Mouse (Mus musculus) ES-Bruce4 (cell line): ENCODE data around the gene Tm4sf19.

ENCODE experiments used
- CTCF ChIP-seq: IDR thresholded peaks from one replicate; pipeline ENCODE4 v1.8.1; 2011; ENCODE audit warnings: low read depth, low read length
- EP300 ChIP-seq: IDR thresholded peaks from 2 replicates; pipeline ENCODE4 v1.6.1; 2011; ENCODE audit warnings: low read depth, low read length; ENCODE audit not compliant: insufficient read depth
- POLR2A ChIP-seq: IDR thresholded peaks from one replicate; pipeline ENCODE4 v1.8.1; 2011; ENCODE audit warnings: low read length; ENCODE audit not compliant: insufficient read depth

- TF ChIP-seq CTCF (no peak), POLR2A (no peak), EP300 (no peak)
Observed at GRCm38 (mm10) chr16:32446563-32447138, 46.3 kb downstream of the Tm4sf19 start.
